Mouse (Mus musculus): Measurements from ENCODE around the gene Fgf14. TPM values are rescaled to one million over a fixed set of nuclear protein-coding genes. Genes with fewer than 3 reads are reported as not detected.
"Not testable (repeated sequence)": the region's sequence is repeated elsewhere in the genome, so short reads cannot be mapped to it uniquely, and the experiment has no call there.

Fgf14 gene
- polyA plus RNA-seq, 1 experiment from 2014 or later, result 2.9 TPM

GRCm38 (mm10) chr14:124576571-124576970 lies 100.4 kb downstream of the Fgf14 start:
- DNase-seq (ENCODE audit: extremely low spot score, low spot score), result no peak
- 72% methylated on average over 1 of the region's 1 CpGs for WGBS
- Histone ChIP-seq H3K4me1 (no peaks in the 10 kb centered on the region), H3K9me3 (no peaks in the 10 kb centered on the region), H3K27ac (no peak overlapping the region), H3K4me3 (no peak overlapping the region), H3K27me3 (ENCODE audit: poor library complexity, severe bottlenecking) (no peaks in the 10 kb centered on the region), H3K36me3 (replicated peaks) (no peaks in the 10 kb centered on the region)

GRCm38 (mm10) chr14:124575130-124575885 lies 101.6 kb downstream of the Fgf14 start:
- no peaks in the 10 kb centered on the region for H3K9me3 ChIP-seq
- no peak overlapping the region for H3K27ac ChIP-seq
- no peak overlapping the region for H3K4me3 ChIP-seq
- H3K36me3 ChIP-seq (replicated peaks), result no peaks in the 10 kb centered on the region
- H3K27me3 ChIP-seq (ENCODE audit: poor library complexity, severe bottlenecking), result no peaks in the 10 kb centered on the region
- H3K4me1 ChIP-seq, result no peaks in the 10 kb centered on the region
- no peak for DNase-seq (ENCODE audit: extremely low spot score, low spot score)
- 82% methylated on average over 1 of the region's 1 CpGs for WGBS

- Histone ChIP-seq H3K27ac (no peak overlapping the region), H3K27me3 (ENCODE audit: poor library complexity, severe bottlenecking) (no peaks in the 10 kb centered on the region), H3K9me3 (no peaks in the 10 kb centered on the region), H3K4me1 (no peaks in the 10 kb centered on the region), H3K36me3 (replicated peaks) (no peaks in the 10 kb centered on the region), H3K4me3 (no peak overlapping the region)
- whole genome bisulfite sequencing, result 97% methylated on average over 1 of the region's 1 CpGs
- DNase-seq (ENCODE audit: extremely low spot score, low spot score), result no peak
Measured at GRCm38 (mm10) chr14:124566445-124566844, 110.5 kb downstream of the Fgf14 start.

- H3K27me3 ChIP-seq (ENCODE audit: poor library complexity, severe bottlenecking), result no peaks in the 10 kb centered on the region
- WGBS, result 86% methylated on average over 4 of the region's 4 CpGs
- H3K9me3 ChIP-seq, result no peaks in the 10 kb centered on the region
- no peak overlapping the region for H3K27ac ChIP-seq
- H3K4me1 ChIP-seq, result no peaks in the 10 kb centered on the region
- no peak overlapping the region for H3K4me3 ChIP-seq
- no peaks in the 10 kb centered on the region for H3K36me3 ChIP-seq (replicated peaks)
- no peak for DNase-seq (ENCODE audit: extremely low spot score, low spot score)
Measured at GRCm38 (mm10) chr14:124561544-124561943, 115.4 kb downstream of the Fgf14 start.

- DNase-seq (ENCODE audit: extremely low spot score, low spot score), result no peak
- Histone ChIP-seq H3K27me3 (ENCODE audit: poor library complexity, severe bottlenecking) (no peaks in the 10 kb centered on the region), H3K4me3 (no peak overlapping the region), H3K36me3 (replicated peaks) (no peaks in the 10 kb centered on the region), H3K9me3 (no peaks in the 10 kb centered on the region), H3K4me1 (no peaks in the 10 kb centered on the region), H3K27ac (no peak overlapping the region)
- WGBS, result 90% methylated on average over 3 of the region's 3 CpGs
Measured at GRCm38 (mm10) chr14:124536106-124536505, 140.8 kb downstream of the Fgf14 start.

- not testable (repeated sequence) for H3K4me3 ChIP-seq; H3K36me3 ChIP-seq (replicated peaks); H3K27ac ChIP-seq; H3K27me3 ChIP-seq (ENCODE audit: poor library complexity, severe bottlenecking); H3K9me3 ChIP-seq; H3K4me1 ChIP-seq; DNase-seq (ENCODE audit: extremely low spot score, low spot score)
- WGBS, result 74% methylated on average over 2 of the region's 2 CpGs
Measured at GRCm38 (mm10) chr14:124535376-124535775, 141.6 kb downstream of the Fgf14 start.

GRCm38 (mm10) chr14:124532051-124532450 lies 144.9 kb downstream of the Fgf14 start:
- no peaks in the 10 kb centered on the region for H3K27me3 ChIP-seq (ENCODE audit: poor library complexity, severe bottlenecking)
- H3K4me1 ChIP-seq, result no peaks in the 10 kb centered on the region
- H3K9me3 ChIP-seq, result no peaks in the 10 kb centered on the region
- no peak overlapping the region for H3K4me3 ChIP-seq
- 71% methylated on average over 1 of the region's 1 CpGs for WGBS
- no peak for DNase-seq (ENCODE audit: extremely low spot score, low spot score)
- no peak overlapping the region for H3K27ac ChIP-seq
- H3K36me3 ChIP-seq (replicated peaks), result no peaks in the 10 kb centered on the region

GRCm38 (mm10) chr14:124512009-124512408 lies 164.9 kb downstream of the Fgf14 start:
- H3K36me3 ChIP-seq (replicated peaks), result no peaks in the 10 kb centered on the region
- no peak overlapping the region for H3K27ac ChIP-seq
- no peak for DNase-seq (ENCODE audit: extremely low spot score, low spot score)
- 82% methylated on average over 1 of the region's 1 CpGs for WGBS
- no peaks in the 10 kb centered on the region for H3K9me3 ChIP-seq
- no peak overlapping the region for H3K4me3 ChIP-seq
- H3K4me1 ChIP-seq, result 0 out of 2 replicates have a peak, but pooled peaks cover 4% of the 10 kb centered on the region
- no peaks in the 10 kb centered on the region for H3K27me3 ChIP-seq (ENCODE audit: poor library complexity, severe bottlenecking)

- 98% methylated on average over 1 of the region's 1 CpGs for WGBS
- no peaks in the 10 kb centered on the region for H3K27me3 ChIP-seq (ENCODE audit: poor library complexity, severe bottlenecking)
- no peaks in the 10 kb centered on the region for H3K36me3 ChIP-seq (replicated peaks)
- H3K4me3 ChIP-seq, result no peak overlapping the region
- no peak for DNase-seq (ENCODE audit: extremely low spot score, low spot score)
- H3K9me3 ChIP-seq, result no peaks in the 10 kb centered on the region
- no peak overlapping the region for H3K27ac ChIP-seq
- no peaks in the 10 kb centered on the region for H3K4me1 ChIP-seq
Measured at GRCm38 (mm10) chr14:124488971-124489370, 188.0 kb downstream of the Fgf14 start.

- Histone ChIP-seq H3K27ac (no peak overlapping the region), H3K9me3 (no peaks in the 10 kb centered on the region), H3K27me3 (ENCODE audit: poor library complexity, severe bottlenecking) (no peaks in the 10 kb centered on the region), H3K36me3 (replicated peaks) (no peaks in the 10 kb centered on the region), H3K4me1 (no peaks in the 10 kb centered on the region), H3K4me3 (no peak overlapping the region)
- WGBS, result 92% methylated on average over 1 of the region's 1 CpGs
- no peak for DNase-seq (ENCODE audit: extremely low spot score, low spot score)
Measured at GRCm38 (mm10) chr14:124485261-124485660, 191.7 kb downstream of the Fgf14 start.

GRCm38 (mm10) chr14:124474066-124474667 lies 202.8 kb downstream of the Fgf14 start:
- Histone ChIP-seq H3K27me3 (ENCODE audit: poor library complexity, severe bottlenecking) (no peaks in the 10 kb centered on the region), H3K36me3 (replicated peaks) (no peaks in the 10 kb centered on the region), H3K4me1 (no peaks in the 10 kb centered on the region), H3K4me3 (no peak overlapping the region), H3K9me3 (no peaks in the 10 kb centered on the region), H3K27ac (no peak overlapping the region)
- DNase-seq (ENCODE audit: extremely low spot score, low spot score), result no peak
- WGBS, result 87% methylated on average over 2 of the region's 2 CpGs

- H3K27me3 ChIP-seq (ENCODE audit: poor library complexity, severe bottlenecking), result no peaks in the 10 kb centered on the region
- H3K27ac ChIP-seq, result no peak overlapping the region
- H3K9me3 ChIP-seq, result no peaks in the 10 kb centered on the region
- no peak overlapping the region for H3K4me3 ChIP-seq
- no peaks in the 10 kb centered on the region for H3K36me3 ChIP-seq (replicated peaks)
- H3K4me1 ChIP-seq, result no peaks in the 10 kb centered on the region
- WGBS, result 84% methylated on average over 2 of the region's 2 CpGs
- DNase-seq (ENCODE audit: extremely low spot score, low spot score), result no peak
Measured at GRCm38 (mm10) chr14:124470909-124471308, 206.0 kb downstream of the Fgf14 start.

- 89% methylated on average over 1 of the region's 1 CpGs for WGBS
- DNase-seq (ENCODE audit: extremely low spot score, low spot score), result no peak
- H3K36me3 ChIP-seq (replicated peaks), result no peaks in the 10 kb centered on the region
Measured at GRCm38 (mm10) chr14:124455120-124455519, 221.8 kb downstream of the Fgf14 start.

More at GRCm38 (mm10) chr14:124455120-124455519, 221.8 kb downstream of the Fgf14 start:
- Histone ChIP-seq H3K4me3 (no peak overlapping the region), H3K27me3 (ENCODE audit: poor library complexity, severe bottlenecking) (no peaks in the 10 kb centered on the region), H3K9me3 (no peaks in the 10 kb centered on the region), H3K27ac (no peak overlapping the region), H3K4me1 (no peaks in the 10 kb centered on the region)

Measured in forebrain, embryonic 10.5 days (tissue).